Mouse (Mus musculus) MEL (cell line): ENCODE data around the gene Siva1. TPM values are rescaled to one million over a fixed set of nuclear protein-coding genes. Genes with fewer than 3 reads are reported as not detected.

Source experiments
- DNase-seq: peaks from one replicate; pipeline ENCODE4 v3.0.0; 2011; ENCODE audit warnings: low read depth, low spot score
- H3K27ac ChIP-seq: 2 replicates; pipeline ENCODE4 v1.5.1; 2012; ENCODE audit warnings: low read depth, mild to moderate bottlenecking, control low read depth, low read length, moderate library complexity; ENCODE audit not compliant: control insufficient read depth
- H3K27me3 ChIP-seq, 2 experiments: fragments of 150-350 bp in 1 of 2; sonication (generic) in 1 of 2; 2 replicates each; pipeline ENCODE4 v1.6.1; 2012; ENCODE audit warnings: low read length in 2 of 2, mild to moderate bottlenecking in 2 of 2, improper control_type of control experiment in 1 of 2, moderate library complexity in 1 of 2; ENCODE audit not compliant: insufficient read depth in 2 of 2, control insufficient read depth in 1 of 2
- H3K36me3 ChIP-seq, 2 experiments: 2 replicates each; pipeline ENCODE4 v1.6.1; 2012 to 2014; ENCODE audit warnings: low read length in 2 of 2, improper control_type of control experiment in 1 of 2, inconsistent platforms in 1 of 2, mild to moderate bottlenecking in 1 of 2; ENCODE audit not compliant: insufficient read depth in 2 of 2, control insufficient read depth in 1 of 2
- H3K4me1 ChIP-seq, 2 experiments: fragments of 150-350 bp in 1 of 2; sonication (generic) in 1 of 2; 2 replicates each; pipeline ENCODE4 v1.6.1; 2012; ENCODE audit warnings: low read length in 2 of 2, improper control_type of control experiment in 1 of 2, mild to moderate bottlenecking in 1 of 2; ENCODE audit not compliant: insufficient read depth in 2 of 2, control insufficient read depth in 1 of 2
- H3K4me3 ChIP-seq, 2 experiments: fragments of 150-350 bp in 1 of 2; sonication (generic) in 1 of 2; 2 replicates each; pipeline ENCODE4 v1.5.1; 2012; ENCODE audit warnings: low read depth in 2 of 2, low read length in 2 of 2, mild to moderate bottlenecking in 2 of 2, moderate library complexity in 2 of 2, control low read depth in 1 of 2, improper control_type of control experiment in 1 of 2; ENCODE audit not compliant: control insufficient read depth in 1 of 2, insufficient read depth in 1 of 2
- H3K79me2 ChIP-seq: 2 replicates; pipeline ENCODE4 v1.6.1; 2012; ENCODE audit warnings: mild to moderate bottlenecking, low read length, moderate library complexity; ENCODE audit not compliant: control insufficient read depth, poor library complexity, insufficient read depth
- H3K9ac ChIP-seq: 2 replicates; pipeline ENCODE4 v1.6.1; 2012; ENCODE audit warnings: low read depth, mild to moderate bottlenecking, control low read depth, low read length, moderate library complexity; ENCODE audit not compliant: control insufficient read depth, poor library complexity, severe bottlenecking
- H3K9me3 ChIP-seq: fragments of 150-350 bp; sonication (generic); replicated peaks from 2 replicates; pipeline ENCODE4 v1.6.1; 2012; ENCODE audit warnings: mild to moderate bottlenecking, low read length, improper control_type of control experiment, moderate library complexity; ENCODE audit not compliant: insufficient read depth
- CHD2 ChIP-seq: IDR thresholded peaks from 2 replicates; pipeline ENCODE4 v1.6.1; 2011; ENCODE audit warnings: low read length, improper control_type of control experiment
- EP300 ChIP-seq, 2 experiments: IDR thresholded peaks; 2 replicates each; pipeline ENCODE4 v1.6.1; 2011; ENCODE audit warnings: improper control_type of control experiment in 2 of 2, low read length in 2 of 2, low read depth in 1 of 2, mild to moderate bottlenecking in 1 of 2
- GATA1 ChIP-seq: IDR thresholded peaks from 2 replicates; pipeline ENCODE4 v1.6.1; 2011; ENCODE audit warnings: low read depth, low read length, improper control_type of control experiment
- HCFC1 ChIP-seq: IDR thresholded peaks from 2 replicates; pipeline ENCODE4 v1.6.1; 2012; ENCODE audit warnings: low read depth, mild to moderate bottlenecking, inconsistent platforms, low read length, improper control_type of control experiment, moderate library complexity
- JUND ChIP-seq: IDR thresholded peaks from 2 replicates; pipeline ENCODE4 v1.6.1; 2011; ENCODE audit warnings: low read depth, mild to moderate bottlenecking, improper control_type of control experiment, low read length
- MAFK ChIP-seq: IDR thresholded peaks from 2 replicates; pipeline ENCODE4 v1.6.1; 2011; ENCODE audit warnings: low read depth, mild to moderate bottlenecking, low read length, improper control_type of control experiment, borderline replicate concordance
- MAX ChIP-seq: IDR thresholded peaks from 2 replicates; pipeline ENCODE4 v1.6.1; 2011; ENCODE audit warnings: low read length, improper control_type of control experiment
- MYC ChIP-seq: IDR thresholded peaks from 2 replicates; pipeline ENCODE4 v1.6.1; 2011; ENCODE audit warnings: low read depth, mild to moderate bottlenecking, low read length, improper control_type of control experiment, moderate library complexity
- POLR2AphosphoS5 ChIP-seq: IDR thresholded peaks from 2 replicates; pipeline ENCODE4 v1.6.1; 2012; ENCODE audit warnings: low read depth, borderline replicate concordance, mild to moderate bottlenecking, inconsistent platforms, low read length, moderate library complexity, mixed read lengths
- RAD21 ChIP-seq: IDR thresholded peaks from 2 replicates; pipeline ENCODE4 v1.6.1; 2011; ENCODE audit warnings: mild to moderate bottlenecking, low read depth, low read length, improper control_type of control experiment
- SMC3 ChIP-seq: IDR thresholded peaks from 2 replicates; pipeline ENCODE4 v1.6.1; 2011; ENCODE audit warnings: low read depth, low read length, improper control_type of control experiment
- ZMIZ1 ChIP-seq: IDR thresholded peaks from 2 replicates; pipeline ENCODE4 v1.6.1; 2012; ENCODE audit warnings: low read depth, mild to moderate bottlenecking, inconsistent platforms, low read length, improper control_type of control experiment, moderate library complexity
- polyA plus RNA-seq, 2 experiments: library from polyadenylated mRNA; stranded (reverse) in 1 of 2; unstranded in 1 of 2; fragments of >175 nt in 1 of 2; fragments of >200 nt in 1 of 2; gene quantifications; 2 replicates each; pipeline versions ENCODE4 v1.2.1 to v1.2.4; 2012; ENCODE audit warnings: low replicate concordance in 2 of 2, low read depth in 1 of 2; ENCODE audit not compliant: insufficient read length in 2 of 2, insufficient read depth in 1 of 2, missing spikeins in 1 of 2
- total RNA-seq: library from RNA; depleted of rRNA; stranded (reverse); fragments of 300-350 nt; gene quantifications from 2 replicates; pipeline ENCODE4 v1.2.3, GENCODE M21; 2012

The Siva1 gene
- total and polyA plus RNA-seq, 3 experiments, result 531 to 659 TPM; not detected in 1

GRCm38 (mm10) chr12:112621900-112622299, 22.6 kb upstream of the Siva1 start:
- peaks cover 6% of the 10 kb centered on the region; the same call in 1 of the 2 replicates for H3K79me2 ChIP-seq
- H3K9ac ChIP-seq, result no peak overlapping the region
- no peaks in the 10 kb centered on the region for H3K9me3 ChIP-seq
- DNase-seq, result peak; percentile 55
- H3K36me3 ChIP-seq, result peaks cover 0 to 33% of the 10 kb centered on the region in 2 experiments; a peak in 2 of 4 replicates
- no peaks in the 10 kb centered on the region for H3K27me3 ChIP-seq
- no peak for TF ChIP-seq EP300 (IDR thresholded peaks at IDR 0.05; ENCODE audit: low read depth in 1 of 2, low read length in 2 of 2)
- H3K4me3 ChIP-seq, result no peak overlapping the region
- H3K4me1 ChIP-seq, result peaks cover 28 to 49% of the 10 kb centered on the region in 2 experiments
- H3K27ac ChIP-seq, result no peak overlapping the region

DNA sequence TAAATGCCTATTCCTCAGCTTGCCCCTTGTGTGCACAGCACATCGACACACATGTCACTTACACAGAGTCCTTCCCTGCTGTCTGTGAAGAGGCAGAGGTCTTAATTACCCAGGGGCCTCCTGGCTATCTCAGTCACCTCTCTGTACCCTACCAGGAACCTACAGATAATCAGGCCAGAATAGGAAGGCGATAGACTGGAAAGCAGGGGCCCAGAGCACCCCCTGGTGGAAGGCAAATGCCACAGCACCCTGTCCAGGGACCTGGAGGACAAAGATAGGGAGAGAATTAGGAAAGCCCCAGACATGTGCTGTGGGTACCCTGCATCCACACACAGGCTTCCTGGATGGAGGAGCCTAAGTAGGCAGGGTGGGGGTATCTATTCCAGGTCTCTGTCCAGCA, 20.7 kb upstream of the Siva1 start:
- Histone ChIP-seq H3K4me1 (peaks cover 35 to 50% of the 10 kb centered on the region in 2 experiments), H3K79me2 (peaks cover 6% of the 10 kb centered on the region; the same call in 1 of the 2 replicates), H3K27ac (no peak overlapping the region), H3K9me3 (no peaks in the 10 kb centered on the region), H3K27me3 (no peaks in the 10 kb centered on the region), H3K4me3 (no peak overlapping the region), H3K36me3 (peaks cover 0 to 32% of the 10 kb centered on the region in 2 experiments; a peak in 2 of 4 replicates), H3K9ac (peak overlapping the region; percentile 4; the same call in 1 of the 2 replicates)
- peak; percentile 98 for DNase-seq
- peak; percentile 94 for TF ChIP-seq GATA1
- TF ChIP-seq MAFK, result no peak

DNA sequence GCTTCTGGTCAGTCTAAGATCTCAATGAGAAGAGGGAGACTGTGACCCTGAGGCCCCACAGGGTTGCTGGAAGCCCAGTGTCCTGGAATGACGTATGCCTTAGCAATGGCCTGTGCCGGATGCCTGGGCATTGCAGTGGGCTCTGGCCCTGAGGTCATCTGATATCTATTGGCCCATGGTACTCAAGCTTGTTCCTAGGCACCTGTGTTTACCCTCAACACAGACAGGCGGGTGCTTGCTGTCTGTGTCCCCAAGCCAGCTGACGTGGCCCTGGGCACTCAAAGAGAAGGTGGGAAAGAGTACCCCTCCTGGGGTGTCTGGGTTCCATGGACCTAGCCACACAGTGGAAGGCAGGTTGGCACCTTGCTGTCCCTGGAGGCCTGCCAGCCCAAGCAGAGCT, 18.8 kb upstream of the Siva1 start:
- no peak for DNase-seq
- Histone ChIP-seq H3K4me3 (no peak overlapping the region), H3K36me3 (peaks cover 0 to 29% of the 10 kb centered on the region in 2 experiments; a peak in 2 of 4 replicates), H3K9me3 (no peaks in the 10 kb centered on the region), H3K79me2 (no peaks in the 10 kb centered on the region; the same call in 1 of the 2 replicates), H3K27me3 (no peaks in the 10 kb centered on the region), H3K9ac (no peak overlapping the region), H3K27ac (no peak overlapping the region), H3K4me1 (peaks cover 35 to 49% of the 10 kb centered on the region in 2 experiments)
- TF ChIP-seq SMC3 (no peak), RAD21 (no peak), JUND (no peak)

DNA sequence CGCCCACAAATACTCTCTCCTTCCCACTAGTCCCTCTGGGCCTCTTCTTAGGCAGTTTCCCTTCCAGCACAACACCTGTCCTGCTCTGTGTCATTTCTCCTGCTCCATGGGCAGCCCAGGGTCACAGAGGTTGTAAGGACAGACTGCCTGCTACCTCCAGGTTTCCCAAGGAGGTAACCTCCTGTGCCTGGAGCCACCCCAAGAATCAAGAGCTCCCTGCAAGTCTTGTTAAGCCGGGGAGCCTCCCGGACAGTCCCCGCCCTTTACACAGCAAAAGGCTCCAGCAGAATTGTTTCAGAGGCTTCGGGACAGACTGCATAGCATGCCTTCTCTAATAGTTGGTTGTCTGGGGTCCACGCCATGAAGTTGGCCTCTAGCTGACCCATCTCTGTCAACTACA, 18.0 kb upstream of the Siva1 start:
- Histone ChIP-seq H3K4me3 (no peak overlapping the region), H3K79me2 (no peaks in the 10 kb centered on the region; the same call in 1 of the 2 replicates), H3K27me3 (no peaks in the 10 kb centered on the region), H3K27ac (no peak overlapping the region), H3K9ac (0 out of 2 replicates have a peak overlapping the region, but pooled peaks have one; percentile 2), H3K36me3 (peaks cover 0 to 29% of the 10 kb centered on the region in 2 experiments; a peak in 2 of 4 replicates), H3K9me3 (no peaks in the 10 kb centered on the region), H3K4me1 (peaks cover 35 to 46% of the 10 kb centered on the region in 2 experiments)
- peak; percentile 73 for DNase-seq
- TF ChIP-seq POLR2AphosphoS5 (no peak), MAX (no peak), CHD2 (no peak), HCFC1 (no peak), MYC (no peak), ZMIZ1 (no peak), EP300 (IDR thresholded peaks at IDR 0.05; ENCODE audit: low read depth in 1 of 2, low read length in 2 of 2) (no peak)
